Mouse (Mus musculus): Measurements from ENCODE around the gene Cib1.

Cib1 gene

GRCm38 (mm10) chr7:80200963-80201539 lies 31.6 kb downstream of the Cib1 start:
- DNase-seq (ENCODE audit: low spot score), result no peak

GRCm38 (mm10) chr7:80200588-80200945 lies 32.0 kb downstream of the Cib1 start:
- DNase-seq (ENCODE audit: low spot score), result no peak

GRCm38 (mm10) chr7:80199851-80200587 lies 32.6 kb downstream of the Cib1 start:
- DNase-seq (ENCODE audit: low spot score), result no peak

- DNase-seq (ENCODE audit: low spot score), result no peak
Observed at GRCm38 (mm10) chr7:80199286-80199685, 33.3 kb downstream of the Cib1 start.

GRCm38 (mm10) chr7:80198863-80199262 lies 33.8 kb downstream of the Cib1 start:
- DNase-seq (ENCODE audit: low spot score), result no peak

- peak; percentile 77 for DNase-seq (ENCODE audit: low spot score)
Observed at GRCm38 (mm10) chr7:80197941-80198778, 34.5 kb downstream of the Cib1 start.

- no peak for DNase-seq (ENCODE audit: low spot score)
Observed at GRCm38 (mm10) chr7:80197371-80197770, 35.2 kb downstream of the Cib1 start.

GRCm38 (mm10) chr7:80195576-80196263 lies 36.9 kb downstream of the Cib1 start:
- DNase-seq (ENCODE audit: low spot score), result no peak

- DNase-seq (ENCODE audit: low spot score), result no peak
Observed at GRCm38 (mm10) chr7:80195146-80195545, 37.5 kb downstream of the Cib1 start.

GRCm38 (mm10) chr7:80193941-80194739 lies 38.5 kb downstream of the Cib1 start:
- no peak for DNase-seq (ENCODE audit: low spot score)

GRCm38 (mm10) chr7:80192226-80193061 lies 40.2 kb downstream of the Cib1 start:
- DNase-seq (ENCODE audit: low spot score), result peak; percentile 84

- no peak for DNase-seq (ENCODE audit: low spot score)
Observed at GRCm38 (mm10) chr7:80191455-80191854, 41.2 kb downstream of the Cib1 start.

GRCm38 (mm10) chr7:80189147-80189933 lies 43.3 kb downstream of the Cib1 start:
- DNase-seq (ENCODE audit: low spot score), result no peak

- no peak for DNase-seq (ENCODE audit: low spot score)
Observed at GRCm38 (mm10) chr7:80188579-80189125, 44.0 kb downstream of the Cib1 start.

- DNase-seq (ENCODE audit: low spot score), result no peak
Observed at GRCm38 (mm10) chr7:80187501-80187900, 45.1 kb downstream of the Cib1 start.

GRCm38 (mm10) chr7:80186531-80187296 lies 45.9 kb downstream of the Cib1 start, which contains the start of gene Sema4b:
Sema4b (plus strand) TSS chr7:80186841.
- DNase-seq (ENCODE audit: low spot score), result peak; percentile 93

- DNase-seq (ENCODE audit: low spot score), result no peak
Observed at GRCm38 (mm10) chr7:80186021-80186420, 46.6 kb downstream of the Cib1 start.

GRCm38 (mm10) chr7:80184968-80185367 lies 47.6 kb downstream of the Cib1 start:
- DNase-seq (ENCODE audit: low spot score), result no peak

GRCm38 (mm10) chr7:80184551-80184950 lies 48.1 kb downstream of the Cib1 start:
- no peak for DNase-seq (ENCODE audit: low spot score)

Data from ovary, postnatal 14 days (tissue).